Mouse (Mus musculus) T-helper 2 cell (primary cell): Measurements from ENCODE around the gene Arhgap32.

Source experiments
- in situ Hi-C: fragments of 300-600 bp; cut with MboI, MseI; formaldehyde crosslinking; loops from one replicate; pipeline ENCODE4 v1.15.1; 2025; ENCODE audit warnings: high pct_unique_total_duplicates

Arhgap32 gene

DNA sequence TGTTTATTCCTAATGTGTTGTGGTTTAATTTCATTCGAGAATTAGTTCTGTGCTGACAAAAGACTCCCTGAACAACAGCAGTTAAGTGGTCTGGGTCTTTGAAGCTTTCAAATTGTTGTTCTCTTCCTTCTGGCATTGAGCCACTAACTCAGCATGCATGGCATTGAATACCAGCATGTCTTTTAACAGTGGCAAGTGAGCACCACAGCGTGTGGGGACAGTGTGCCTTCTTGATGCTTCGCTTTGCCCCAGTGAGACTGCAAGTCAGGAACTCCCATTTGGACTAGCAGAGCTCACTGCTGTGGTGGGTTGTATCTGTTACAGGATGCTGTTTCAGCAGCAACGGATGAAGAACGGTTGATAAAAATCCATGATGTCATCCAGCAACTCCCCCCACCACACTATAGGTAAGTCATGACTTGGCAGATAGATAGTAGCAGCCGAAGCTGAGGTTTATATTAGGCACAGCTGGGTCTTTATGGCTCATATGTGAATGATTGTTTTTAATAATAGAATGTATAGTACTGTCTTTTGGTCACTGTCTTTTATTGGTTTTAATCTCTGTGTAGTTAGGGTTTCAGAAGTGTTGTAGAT lies 130.3 kb downstream of the Arhgap32 start:
- in situ Hi-C loops: no loop called here

DNA sequence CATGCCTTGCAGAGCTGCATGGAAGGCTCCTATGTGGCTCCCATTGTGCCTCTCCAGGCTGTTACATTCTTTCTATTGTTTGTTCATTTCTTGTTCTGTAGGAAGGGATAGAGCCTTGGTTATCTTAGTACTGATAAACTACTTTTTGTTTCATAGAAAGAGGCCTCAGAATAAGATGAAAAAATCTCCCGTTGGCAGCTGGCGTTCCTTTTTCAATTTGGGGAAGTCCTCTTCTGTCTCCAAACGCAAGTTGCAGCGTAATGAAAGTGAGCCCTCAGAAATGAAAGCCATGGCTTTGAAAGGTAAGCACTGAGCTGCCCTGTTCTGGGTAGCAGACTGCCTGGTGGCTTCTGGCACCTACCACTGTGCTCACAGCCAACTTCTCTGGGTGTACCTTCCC lies 134.6 kb downstream of the Arhgap32 start:
- in situ Hi-C loops: loop anchor here (25.0 kb wide), 1 partner anchor 312 kb away; no protein-coding TSS in a partner anchor

DNA sequence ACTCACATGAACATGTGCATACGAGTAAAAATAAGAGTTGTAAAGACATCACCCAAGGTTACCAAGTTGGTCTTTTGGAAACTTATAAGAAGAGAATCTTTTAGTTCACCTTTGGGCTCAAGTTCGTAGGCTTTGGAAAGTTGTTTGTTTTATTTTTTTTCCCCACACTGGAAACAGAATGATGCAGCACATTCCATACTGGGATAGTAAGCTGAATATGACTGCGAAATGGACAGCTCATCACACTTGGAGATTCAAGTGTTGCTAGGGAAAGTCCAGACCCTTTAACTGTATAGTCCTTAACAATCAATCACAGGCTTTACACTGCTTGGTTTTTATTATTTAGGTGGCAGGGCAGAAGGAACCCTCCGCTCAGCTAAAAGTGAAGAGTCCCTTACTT lies 137.8 kb downstream of the Arhgap32 start:
- in situ Hi-C loops: loop anchor here (25.0 kb wide), 1 partner anchor 309 kb away; no protein-coding TSS in a partner anchor

DNA sequence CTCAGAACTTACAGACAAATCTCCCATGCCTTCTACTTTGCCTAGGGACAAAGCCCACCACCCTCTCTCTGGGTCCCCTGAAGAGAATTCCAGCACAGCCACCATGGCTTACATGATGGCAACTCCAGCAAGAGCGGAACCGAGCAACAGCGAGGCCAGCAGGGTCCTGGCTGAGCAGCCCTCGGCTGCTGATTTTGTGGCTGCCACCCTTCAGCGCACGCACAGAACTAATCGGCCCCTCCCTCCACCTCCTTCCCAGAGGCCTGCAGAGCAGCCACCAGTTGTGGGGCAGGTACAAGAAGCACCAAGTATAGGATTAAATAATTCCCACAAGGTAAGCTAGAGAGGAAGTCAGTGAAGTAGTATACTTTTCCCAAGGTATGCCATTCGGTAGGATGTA lies 141.4 kb downstream of the Arhgap32 start:
- in situ Hi-C loops: loop anchor here (25.0 kb wide), 1 partner anchor 305 kb away; no protein-coding TSS in a partner anchor

DNA sequence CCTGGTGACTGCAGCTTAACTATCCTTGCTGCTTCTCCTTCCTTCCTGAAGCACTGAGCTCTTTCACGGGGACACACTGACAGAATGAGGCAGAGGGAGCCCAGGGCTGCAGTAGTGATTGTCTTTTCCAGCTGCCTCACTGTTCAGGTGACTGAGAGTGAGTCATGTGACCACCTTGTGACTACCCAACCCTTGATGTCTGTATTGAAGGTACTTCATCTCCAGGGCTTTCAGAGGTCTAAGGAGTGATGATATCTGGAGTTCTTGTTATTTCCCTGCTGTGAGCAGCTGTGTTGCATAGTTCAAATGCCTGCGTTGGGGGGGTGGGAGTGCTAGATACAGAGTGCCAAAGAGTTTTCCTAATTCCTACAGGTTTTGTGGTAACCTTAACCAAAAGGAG lies 141.9 kb downstream of the Arhgap32 start:
- in situ Hi-C loops: loop anchor here (25.0 kb wide), 1 partner anchor 304 kb away; no protein-coding TSS in a partner anchor

DNA sequence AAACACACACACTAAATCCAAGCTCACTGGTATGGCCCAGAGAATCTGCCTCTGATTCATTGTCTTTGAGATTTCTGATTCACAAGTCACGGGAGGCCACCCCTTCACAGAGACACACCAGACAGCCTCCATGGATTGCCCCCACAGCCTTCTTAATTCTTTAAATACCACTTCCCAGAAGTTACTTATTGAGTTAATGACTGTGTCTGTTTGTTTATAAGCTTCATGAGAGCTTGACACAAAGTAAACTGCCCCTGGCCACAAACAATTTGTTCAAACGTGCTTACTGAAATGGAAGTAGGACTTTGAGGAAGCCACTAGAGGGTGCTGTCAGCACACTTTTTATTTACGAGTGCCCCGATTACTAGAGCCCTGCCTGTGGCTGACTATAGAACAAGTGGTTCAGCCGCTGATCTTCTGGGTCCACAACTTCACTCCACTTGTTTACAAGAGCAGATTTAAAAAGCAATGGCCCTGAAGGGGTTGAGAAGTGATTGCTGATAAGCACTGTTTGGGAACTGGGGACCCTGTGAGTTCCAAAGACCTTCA lies 156.0 kb downstream of the Arhgap32 start:
- in situ Hi-C loops: loop anchor here (5.0 to 25.0 kb wide), 2 partner anchors 70 to 290 kb away; partner anchors contain the start of gene Kcnj5

DNA sequence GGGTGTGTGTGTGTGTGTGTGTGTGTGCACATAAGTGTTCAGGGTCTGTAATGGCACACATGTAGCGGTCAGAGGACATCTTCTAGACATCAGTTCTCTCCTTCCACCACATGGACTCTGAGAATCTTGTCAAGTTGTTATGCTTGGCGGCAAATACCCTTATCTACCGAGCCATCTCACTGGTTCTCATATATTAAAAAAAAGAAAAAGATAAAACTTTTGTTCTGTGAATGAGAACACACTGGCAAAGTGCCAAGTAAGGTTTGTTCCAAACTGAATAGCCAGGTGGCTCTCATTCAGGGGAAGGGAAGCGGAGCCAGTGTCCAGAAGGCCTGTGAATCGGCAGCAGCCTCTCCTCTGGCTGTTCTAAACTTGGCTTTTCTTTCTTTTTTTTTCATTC lies 162.1 kb downstream of the Arhgap32 start:
- in situ Hi-C loops: no loop called here

DNA sequence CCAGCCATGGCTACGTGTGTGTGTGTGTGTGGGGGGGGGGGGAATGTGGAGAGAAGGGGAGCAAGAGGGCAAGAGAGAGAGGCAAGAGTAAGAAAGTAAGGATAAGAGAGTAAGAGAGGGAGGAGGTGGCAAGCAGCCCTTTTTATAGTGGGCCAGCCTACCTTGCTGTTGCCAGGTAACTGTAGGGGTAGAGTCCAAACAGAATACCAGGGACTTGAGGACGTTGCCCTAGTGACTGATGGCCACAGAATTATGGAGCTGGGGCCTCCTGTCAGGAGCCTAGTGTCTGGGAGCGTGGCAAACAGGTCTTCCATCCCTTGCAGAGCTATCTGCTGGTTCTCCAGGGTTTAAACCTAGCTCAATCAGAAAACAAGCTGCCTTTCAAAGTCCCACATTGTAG lies 163.9 kb downstream of the Arhgap32 start:
- in situ Hi-C loops: no loop called here

DNA sequence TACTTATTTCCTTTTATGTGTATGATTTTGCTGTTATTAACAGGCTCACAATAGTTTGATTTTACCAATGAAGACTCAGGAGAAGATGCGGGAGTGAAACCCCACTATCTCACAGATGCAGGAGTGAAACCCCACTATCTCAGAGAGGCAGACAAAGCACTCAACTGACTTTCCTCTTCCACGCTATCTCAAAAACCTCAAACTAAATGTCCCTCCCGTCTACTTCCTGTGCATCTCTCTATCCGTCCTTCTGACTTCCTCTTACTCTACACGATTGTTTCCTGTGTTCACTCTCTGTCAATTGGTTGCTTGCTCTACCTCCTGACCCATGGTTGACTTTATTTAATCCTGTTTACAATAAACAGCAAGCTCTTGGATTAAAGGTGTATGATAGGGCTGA lies 164.5 kb downstream of the Arhgap32 start:
- in situ Hi-C loops: no loop called here

DNA sequence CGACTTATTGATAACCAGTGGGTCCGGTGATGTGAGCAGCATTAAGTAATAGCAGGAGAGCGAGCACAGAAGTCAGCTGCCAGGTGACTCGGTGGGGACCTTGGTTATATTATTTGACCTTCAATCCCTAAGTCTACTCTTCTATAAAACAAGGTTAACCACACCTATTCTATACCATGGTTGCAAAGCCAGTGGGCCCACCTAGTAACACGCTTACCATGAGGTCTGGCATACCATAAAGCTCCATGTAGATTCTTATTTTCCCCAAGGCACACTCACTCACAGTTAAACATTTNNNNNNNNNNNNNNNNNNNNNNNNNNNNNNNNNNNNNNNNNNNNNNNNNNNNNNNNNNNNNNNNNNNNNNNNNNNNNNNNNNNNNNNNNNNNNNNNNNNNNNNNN lies 167.7 kb downstream of the Arhgap32 start:
- in situ Hi-C loops: no loop called here

DNA sequence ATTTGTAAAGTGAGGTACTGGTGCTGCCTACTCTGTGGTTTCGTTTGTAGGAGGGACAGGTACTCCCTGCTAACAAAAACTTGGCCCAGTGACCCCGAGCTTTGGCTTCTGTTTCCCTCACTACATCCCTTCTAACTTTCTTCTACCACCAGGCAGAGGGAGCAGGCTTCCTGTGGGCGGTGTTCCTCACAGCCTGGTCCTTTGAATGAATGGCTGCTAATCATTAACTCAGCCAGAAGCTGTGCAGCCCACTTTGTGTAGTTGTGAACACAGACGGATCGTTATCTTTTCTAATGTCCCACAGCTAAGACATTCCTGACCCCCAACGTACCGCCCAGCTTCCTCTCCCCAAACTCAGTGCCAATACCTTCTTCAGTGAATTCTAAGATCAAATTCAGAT lies 175.7 kb downstream of the Arhgap32 start:
- in situ Hi-C loops: no loop called here

DNA sequence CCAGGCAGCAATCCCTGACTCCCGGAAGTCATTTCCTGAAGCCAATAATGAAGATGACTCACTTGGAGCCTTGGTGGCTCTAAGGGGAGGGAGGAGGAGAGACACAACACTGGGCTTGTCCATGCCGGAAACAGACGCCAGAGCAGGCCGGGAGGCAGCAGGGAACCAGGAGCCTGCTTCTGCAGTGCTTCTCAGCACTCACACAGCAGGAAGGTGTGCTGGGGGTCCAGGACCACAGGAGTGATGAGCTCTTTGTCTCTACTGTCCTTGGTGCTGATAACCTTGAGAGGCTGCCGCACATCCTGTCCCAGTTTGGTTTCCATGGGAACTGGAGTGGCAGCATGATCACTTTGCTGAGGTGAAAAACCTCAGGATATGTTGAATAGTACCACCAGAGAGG lies 176.8 kb downstream of the Arhgap32 start:
- in situ Hi-C loops: no loop called here

DNA sequence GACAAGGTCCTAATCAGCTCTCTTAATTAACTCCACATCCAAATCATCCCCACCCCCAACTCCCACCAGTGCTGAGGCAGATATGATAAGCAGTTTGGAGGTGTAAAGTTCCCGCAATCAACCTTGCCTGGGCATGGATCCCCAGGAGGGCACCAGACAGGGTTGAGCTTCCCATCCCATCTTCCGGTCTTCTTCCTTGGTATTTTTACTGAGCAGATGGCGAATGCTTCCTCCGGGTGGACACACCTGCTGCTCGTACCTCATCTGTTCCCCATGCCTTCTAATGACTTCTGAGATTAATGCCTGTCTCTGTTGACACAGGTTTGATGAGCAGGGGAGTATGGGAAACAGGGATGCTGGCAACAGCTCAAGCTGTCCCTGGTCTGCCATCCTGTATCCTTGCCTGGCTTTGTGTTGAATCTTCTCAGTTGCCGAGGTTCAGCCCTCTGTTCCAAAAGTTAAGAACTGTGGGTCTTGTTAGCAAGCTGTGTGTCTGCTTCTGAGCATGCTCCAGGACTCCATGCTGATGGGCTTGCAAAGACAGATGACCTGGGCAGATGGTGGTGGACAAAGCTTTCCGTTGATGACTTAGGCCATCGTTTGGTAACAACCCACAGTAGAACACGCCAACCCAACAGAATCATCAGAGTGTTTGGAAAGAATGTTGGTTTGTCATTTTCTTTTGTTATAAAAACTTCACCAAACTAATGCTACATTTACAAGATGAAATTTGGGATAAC lies 179.3 kb downstream of the Arhgap32 start:
- in situ Hi-C loops: no loop called here

DNA sequence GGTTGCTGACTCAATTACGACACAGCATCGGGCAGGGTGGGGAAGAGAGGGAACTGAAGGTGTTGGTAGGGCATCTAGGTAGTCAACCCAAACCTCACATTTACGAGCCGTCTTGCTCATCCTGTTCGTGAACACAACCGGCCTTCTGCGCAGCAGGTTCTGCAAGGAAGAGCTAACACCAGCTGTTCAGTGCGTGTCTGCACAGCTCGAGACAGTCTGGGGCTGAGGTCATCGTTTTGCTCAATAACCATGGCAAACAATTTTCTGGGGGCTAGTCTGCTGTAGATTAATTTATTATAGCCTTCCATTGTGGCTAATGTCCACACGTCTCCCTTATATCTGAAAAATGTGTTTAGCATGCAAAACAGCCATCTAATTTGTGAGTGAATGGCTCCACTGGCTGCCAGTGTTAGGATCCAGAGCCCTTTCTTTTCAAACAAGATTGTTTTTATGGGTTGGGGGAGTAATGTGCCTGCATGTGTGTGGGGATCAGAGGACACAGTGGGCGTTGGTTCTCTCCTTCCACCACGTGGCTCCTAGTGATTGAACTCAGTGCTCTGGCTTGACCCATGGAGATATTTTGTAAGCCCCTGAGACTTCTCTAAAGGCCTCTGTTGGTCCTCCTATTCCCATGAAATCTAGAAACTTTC lies 186.7 kb downstream of the Arhgap32 start:
- in situ Hi-C loops: no loop called here

DNA sequence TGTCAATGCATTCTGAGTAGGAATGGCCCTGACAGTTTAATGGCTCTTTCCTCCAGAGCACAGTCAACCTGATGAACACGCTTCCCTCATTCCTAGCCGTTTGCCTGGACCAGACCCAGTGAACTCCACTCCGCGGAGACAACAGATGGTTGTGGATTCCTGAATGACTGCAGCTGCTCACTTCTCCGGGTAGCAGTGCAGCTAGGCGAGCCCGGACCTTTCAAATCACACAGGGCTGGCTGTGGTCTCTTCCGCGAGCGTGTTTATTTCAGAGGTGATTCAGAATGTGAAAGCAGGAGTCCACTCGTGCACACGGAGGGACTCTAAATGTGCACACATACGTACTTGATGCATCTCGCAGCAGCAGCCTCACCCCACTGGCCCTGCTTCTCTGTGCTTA lies 195.8 kb downstream of the Arhgap32 start:
- in situ Hi-C loops: no loop called here

DNA sequence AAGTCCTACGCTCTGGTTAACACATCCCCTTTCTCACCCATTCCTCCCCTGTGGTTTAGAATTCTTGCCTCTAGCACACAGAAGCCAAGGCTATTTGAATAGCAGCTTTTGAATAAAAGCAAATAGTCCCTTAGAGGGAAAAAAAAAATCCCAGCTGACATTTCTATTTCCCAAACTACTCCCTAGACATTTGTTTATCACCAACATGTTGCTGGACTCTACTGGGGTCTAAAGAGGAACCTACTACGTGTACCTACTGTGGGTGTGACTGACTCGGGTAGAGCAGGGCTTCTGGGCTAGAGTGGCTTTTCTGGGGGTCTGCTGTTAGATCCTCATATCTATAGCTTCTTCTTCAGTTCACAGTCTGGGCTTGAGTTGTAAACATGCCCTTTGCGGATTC lies 196.3 kb downstream of the Arhgap32 start:
- in situ Hi-C loops: no loop called here

DNA sequence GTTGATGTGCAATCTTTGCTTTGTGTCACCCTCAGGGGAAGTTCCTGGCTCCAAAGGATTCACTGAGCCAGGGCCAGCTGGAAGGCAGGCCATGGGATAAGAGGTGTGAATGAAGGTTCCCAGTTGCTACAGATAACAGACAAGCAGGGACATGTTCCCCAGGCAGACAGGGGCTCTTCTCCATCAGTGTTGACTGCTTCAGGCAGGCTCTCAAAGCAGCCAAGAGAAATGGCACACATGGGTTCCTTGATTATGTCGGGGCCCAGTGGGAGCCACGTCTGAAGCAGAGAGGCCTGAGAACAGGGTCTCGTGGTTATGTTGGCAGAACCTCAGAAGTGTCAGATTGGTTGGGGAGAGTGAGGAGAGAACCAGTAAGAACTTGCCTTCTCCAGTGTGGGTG lies 198.1 kb downstream of the Arhgap32 start:
- in situ Hi-C loops: no loop called here

DNA sequence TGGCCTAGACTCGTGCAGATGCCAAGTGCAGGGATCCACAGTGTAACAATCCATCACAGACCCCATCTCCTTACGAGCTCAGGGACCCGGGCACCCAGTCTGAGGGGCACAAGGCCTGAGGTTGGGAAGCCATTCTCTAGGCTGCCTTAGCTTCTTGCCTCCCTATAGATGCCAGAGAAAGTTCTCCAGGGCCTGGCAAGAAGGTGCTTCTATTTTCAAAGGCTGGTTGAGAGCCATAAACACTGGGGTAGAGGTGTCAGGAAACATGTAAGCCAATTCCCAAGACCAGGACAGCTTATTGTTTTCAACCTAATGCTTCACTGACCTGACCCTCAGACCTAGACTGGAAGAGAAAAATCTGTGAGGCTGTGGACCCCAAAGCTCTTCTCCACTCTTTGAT lies 200.1 kb downstream of the Arhgap32 start:
- in situ Hi-C loops: no loop called here
